Mouse (Mus musculus) kidney, postnatal 10 days (tissue): Measurements from ENCODE around the gene Vps41.

ENCODE experiments used
- DNase-seq: peaks from one replicate; pipeline ENCODE4 v3.0.0; 2021; ENCODE audit warnings: mixed read lengths

The Vps41 gene

GRCm38 (mm10) chr13:18892910-18893309 lies 175.8 kb downstream of the Vps41 start:
- no peak for DNase-seq

DNA sequence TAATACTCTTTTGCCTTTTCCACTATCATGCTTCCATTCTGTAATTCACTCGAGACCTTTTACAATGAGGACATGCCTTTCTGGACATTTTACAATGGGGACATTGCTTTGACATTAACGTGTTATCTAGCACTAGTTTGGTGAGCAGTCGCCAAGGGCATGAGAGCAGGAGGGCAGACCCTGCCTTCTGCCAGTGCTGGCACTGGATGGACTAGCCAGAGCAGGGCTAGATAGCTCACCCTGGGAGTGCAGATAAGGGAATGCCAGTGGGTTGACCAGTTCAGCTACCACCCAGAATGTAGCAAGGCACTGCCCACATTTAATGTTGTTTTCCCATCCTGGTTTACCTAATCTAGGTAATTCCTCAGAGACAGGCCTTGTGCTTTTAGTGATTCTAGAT lies 179.7 kb downstream of the Vps41 start:
- DNase-seq = no peak

DNA sequence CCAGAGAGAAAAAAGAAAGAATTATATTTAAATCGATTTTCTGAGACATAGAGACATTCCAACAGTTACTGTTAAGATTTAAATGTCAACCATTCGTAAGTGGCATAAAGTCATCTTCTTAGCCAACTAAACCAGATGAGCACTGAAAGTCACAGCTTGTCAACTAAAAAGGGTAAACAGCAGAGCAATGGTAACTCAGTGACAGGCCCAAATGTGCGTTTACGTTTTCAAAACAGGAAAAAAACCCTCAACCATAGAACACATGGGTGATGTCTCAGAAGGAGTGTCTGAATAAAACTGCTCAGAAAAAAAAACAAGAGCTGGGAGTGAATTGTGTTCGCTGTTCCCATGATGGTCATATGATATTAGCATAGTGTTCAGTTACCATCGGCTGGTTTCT lies 186.5 kb downstream of the Vps41 start:
- no peak for DNase-seq

DNA sequence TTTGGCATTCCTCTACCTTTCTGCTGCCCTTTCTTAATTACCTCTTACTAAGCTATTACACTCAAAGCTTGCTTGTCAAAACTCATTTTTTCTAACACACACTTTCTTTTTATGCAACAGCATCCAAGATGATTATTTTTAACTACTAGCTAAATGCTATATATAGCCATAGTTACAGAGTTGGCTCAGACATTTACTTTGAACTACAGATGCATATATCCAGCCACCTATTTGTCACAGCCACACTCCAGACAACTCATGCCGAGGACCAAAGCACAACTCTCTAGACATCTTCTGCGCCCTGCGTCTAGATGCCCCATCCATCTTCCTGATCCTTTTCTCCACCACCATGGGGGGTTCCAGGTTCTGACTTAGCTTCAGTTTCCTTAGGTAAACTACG lies 197.7 kb downstream of the Vps41 start:
- DNase-seq = no peak
